In genomic region chr19:55198303-55198702, GRCm38 (mm10) we compare ENCODE assay signal across 2 mouse cellular contexts.
TF ChIP-seq lines count a peak whose summit lies in the region.

No protein-coding gene starts in this region.

TF ChIP-seq in CH12.LX, 34 proteins besides CTCF, POLR2A, EP300 and RAD21:
- TF ChIP-seq CHD1 (IDR thresholded peaks at IDR 0.05; ENCODE audit: low read depth, low read length) (no peak), SMC3 (IDR thresholded peaks at IDR 0.05; ENCODE audit: low read depth, low read length) (peak; percentile 67)

TF ChIP-seq in MEL, 35 proteins besides CTCF, POLR2A, EP300 and RAD21 (continued from another document):
- TF ChIP-seq ZC3H11A (IDR thresholded peaks at IDR 0.05; ENCODE audit: low read depth, low read length) = peak; percentile 82
- peak; percentile 80 for TF ChIP-seq SMC3 (IDR thresholded peaks at IDR 0.05; ENCODE audit: low read depth, low read length)
